Mouse (Mus musculus) gastrocnemius, adult 2 months (tissue): ENCODE measurements at regions not wholly inside any gene's neighbourhood (a gene's known extent, or its start where the extent isn't known, plus 50 kb on each side); places are given as distances from the start of the nearest gene placed in this dataset.

ENCODE experiments used
- DNase-seq: peaks from one replicate; pipeline ENCODE4 v3.0.0; 2022
- H3K27ac ChIP-seq: fragments of 200-600 bp; 2 replicates; pipeline ENCODE4 v1.8.1; 2022; ENCODE audit warnings: mild to moderate bottlenecking
- H3K4me3 ChIP-seq: fragments of 200-600 bp; 2 replicates; pipeline ENCODE4 v1.8.1; 2022; ENCODE audit warnings: mild to moderate bottlenecking, moderate library complexity
- CTCF ChIP-seq: fragments of 200-600 bp; IDR thresholded peaks from 2 replicates; pipeline ENCODE4 v1.8.1; 2022; ENCODE audit warnings: antibody characterized with exemption, mild to moderate bottlenecking, moderate library complexity
- intact Hi-C: fragments of 180-260 bp; cut with DNase I; formaldehyde crosslinking; loops from one replicate; pipeline ENCODE4 v1.15.1; 2025

GRCm38 (mm10) chr9:53045788-53046187, 202.1 kb downstream of the Ddx10 start:
- no peak for TF ChIP-seq CTCF
- Histone ChIP-seq H3K27ac (peak overlapping the region; percentile 79), H3K4me3 (peak overlapping the region; percentile 60)
- intact Hi-C loops = no loop called here
- no peak for DNase-seq

GRCm38 (mm10) chr9:53033797-53034196, 214.1 kb downstream of the Ddx10 start:
- TF ChIP-seq CTCF = no peak
- intact Hi-C loops = no loop called here
- Histone ChIP-seq H3K27ac (no peak overlapping the region), H3K4me3 (no peak overlapping the region)
- no peak for DNase-seq

DNA sequence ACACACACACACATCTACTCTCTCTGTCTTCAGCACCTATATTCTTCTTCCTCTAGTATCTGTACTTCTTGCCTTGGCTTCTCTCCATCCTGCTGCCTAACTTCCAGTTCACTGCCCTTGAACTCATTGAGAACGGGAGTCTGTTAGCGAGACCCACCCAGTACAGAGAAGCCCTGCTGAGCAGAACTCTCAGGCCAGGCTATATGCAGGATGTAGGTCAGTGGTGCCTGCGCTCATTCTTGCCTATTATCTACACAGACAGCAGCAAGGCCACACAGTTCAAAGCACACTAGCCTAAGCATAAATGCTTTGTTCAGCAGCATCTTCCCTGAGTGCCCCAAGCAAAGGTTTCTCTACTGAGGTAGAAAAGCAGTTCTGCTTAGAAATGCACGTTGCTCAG, 225.8 kb downstream of the Ddx10 start:
- TF ChIP-seq CTCF = no peak
- no peak overlapping the region for H3K4me3 ChIP-seq
- no peak for DNase-seq
- no peak overlapping the region for H3K27ac ChIP-seq
- intact Hi-C loops = no loop called here

- no peak for TF ChIP-seq CTCF
These were observed 237.1 kb downstream of the Ddx10 start for GRCm38 (mm10) chr9:53010741-53011140.

DNA sequence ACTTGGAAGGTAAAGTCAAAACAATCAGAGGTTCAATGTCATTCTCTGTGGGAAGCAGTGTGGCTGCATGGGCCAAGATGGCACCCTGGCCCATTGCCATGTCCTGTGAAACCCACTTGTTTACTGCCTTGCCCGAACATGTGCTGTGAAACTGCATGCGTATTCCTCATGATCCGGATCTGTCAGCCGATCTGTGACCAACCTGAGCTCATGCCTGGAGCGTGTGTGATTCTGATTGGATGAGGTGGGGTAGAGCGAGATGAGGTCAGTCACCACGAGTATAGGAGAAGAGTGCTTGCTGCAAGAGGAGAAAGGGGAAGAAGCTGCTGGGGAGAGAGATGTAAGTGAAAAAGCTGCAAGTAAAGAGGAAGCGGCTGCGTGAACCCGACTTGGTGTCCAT, 240.5 kb downstream of the Ddx10 start:
- H3K4me3 ChIP-seq = no peak overlapping the region
- DNase-seq = no peak
- intact Hi-C loops = no loop called here
- no peak overlapping the region for H3K27ac ChIP-seq
- TF ChIP-seq CTCF = no peak

More at GRCm38 (mm10) chr9:53010741-53011140, 237.1 kb downstream of the Ddx10 start:
- no peak for DNase-seq
- Histone ChIP-seq H3K4me3 (no peak overlapping the region), H3K27ac (no peak overlapping the region)
- intact Hi-C loops = no loop called here

- no peak for TF ChIP-seq CTCF
- no peak for DNase-seq
- intact Hi-C loops = no loop called here
- Histone ChIP-seq H3K27ac (no peak overlapping the region), H3K4me3 (no peak overlapping the region)
These were observed 241.8 kb downstream of the Ddx10 start for GRCm38 (mm10) chr9:53006085-53006484.

DNA sequence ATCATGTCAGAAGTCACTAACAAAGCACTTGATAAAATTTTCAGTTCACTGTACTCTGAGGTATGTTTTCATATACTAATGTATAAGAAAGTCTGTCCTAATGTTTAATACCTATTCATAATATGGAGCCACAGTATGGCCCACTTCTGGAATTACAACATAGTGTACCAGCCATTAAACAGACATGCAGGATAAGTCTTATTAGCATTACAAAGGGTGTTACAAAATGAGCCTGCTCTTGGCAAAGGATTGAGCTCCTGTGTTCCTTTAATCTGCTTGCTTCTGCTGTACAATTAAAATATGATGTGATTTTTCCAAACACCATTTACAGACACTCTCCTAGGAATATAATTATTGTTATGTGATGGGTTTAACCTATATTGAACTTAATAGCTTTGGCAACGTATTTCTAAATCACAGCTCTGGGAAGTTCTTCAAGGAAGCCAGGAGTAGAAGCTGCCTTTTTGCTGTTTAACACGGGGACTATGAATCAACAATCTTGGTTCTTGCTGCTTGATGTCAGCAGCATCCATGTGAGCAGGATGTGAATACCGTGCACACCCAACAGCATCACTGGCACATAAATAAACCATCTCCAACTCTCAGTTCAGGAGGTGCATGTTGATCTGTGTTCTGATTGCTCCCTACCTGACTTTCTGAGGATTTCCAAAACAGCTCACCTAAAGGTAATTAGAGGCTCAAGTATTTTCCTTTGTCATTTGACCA, 243.4 kb downstream of the Ddx10 start:
- intact Hi-C loops = no loop called here
- H3K4me3 ChIP-seq = no peak overlapping the region
- DNase-seq = no peak
- no peak overlapping the region for H3K27ac ChIP-seq
- no peak for TF ChIP-seq CTCF

DNA sequence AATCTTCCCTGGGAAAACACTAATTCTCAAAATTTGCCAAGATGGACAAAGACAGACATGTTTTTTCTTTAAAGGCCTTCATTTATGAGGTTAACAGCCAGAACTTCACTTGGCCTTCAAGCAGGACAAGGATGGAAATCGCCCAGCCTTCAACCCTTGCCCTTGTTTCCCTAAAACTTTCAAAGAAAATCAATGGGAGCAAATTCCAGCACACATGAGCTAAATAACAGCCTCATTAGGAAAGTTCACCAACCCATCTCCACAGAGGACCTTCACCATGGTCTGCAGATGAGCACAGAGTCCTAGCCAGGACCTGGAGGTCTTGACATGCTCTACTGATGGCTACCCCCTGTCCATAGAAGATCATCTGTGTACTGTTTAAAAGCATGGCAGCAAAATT, 271.8 kb downstream of the Ddx10 start:
- TF ChIP-seq CTCF = no peak
- Histone ChIP-seq H3K27ac (no peak overlapping the region), H3K4me3 (no peak overlapping the region)
- no peak for DNase-seq
- intact Hi-C loops = loop anchor here (5.0 kb wide), 1 partner anchor 66 kb away; no protein-coding TSS in a partner anchor

DNA sequence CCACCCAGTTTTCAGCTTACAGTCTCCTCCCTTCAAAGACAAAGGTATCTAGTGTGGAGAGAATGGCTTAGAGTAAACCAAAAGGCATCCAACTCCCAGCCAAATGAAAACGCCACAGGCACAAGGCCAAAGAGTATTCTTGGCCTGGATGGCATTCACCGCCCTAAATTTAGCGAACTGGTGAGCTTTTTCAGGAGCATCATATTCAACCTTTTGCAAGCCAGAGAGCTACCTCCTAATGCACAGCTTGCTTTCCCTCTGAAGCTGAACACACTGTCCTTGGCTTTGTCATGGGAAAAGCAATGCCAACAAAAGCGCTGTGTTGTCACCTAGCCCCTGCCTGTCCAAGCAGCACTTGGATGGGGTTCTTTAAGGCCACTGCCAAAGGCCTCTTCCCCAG, 282.2 kb downstream of the Ddx10 start:
- Histone ChIP-seq H3K4me3 (no peak overlapping the region), H3K27ac (peak overlapping the region; percentile 87)
- no peak for TF ChIP-seq CTCF
- intact Hi-C loops = loop anchor here (5.0 kb wide), 1 partner anchor 102 kb away; no protein-coding TSS in a partner anchor
- DNase-seq = peak; percentile 83

DNA sequence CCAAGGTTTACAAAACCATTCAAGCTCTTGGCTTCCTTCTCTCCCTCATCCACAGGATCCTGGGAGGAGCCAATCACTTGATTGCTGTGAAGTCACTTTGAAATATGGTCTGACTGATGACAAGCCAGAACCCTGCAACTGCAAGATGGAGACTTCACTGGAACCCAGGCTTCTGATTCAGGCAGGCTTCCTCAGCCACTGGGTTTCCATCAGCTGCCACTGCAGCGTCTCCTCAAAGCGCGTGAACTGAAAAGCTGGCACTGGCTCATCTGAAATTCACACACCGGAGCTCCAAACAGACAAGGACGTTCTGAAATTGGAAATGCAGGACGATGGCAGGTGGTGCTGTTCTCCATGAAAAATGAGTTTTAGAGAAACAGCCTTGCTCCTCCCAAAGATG, 280.1 kb upstream of the AI593442 start:
- Histone ChIP-seq H3K27ac (peak overlapping the region; percentile 43), H3K4me3 (no peak overlapping the region)
- DNase-seq = no peak
- no peak for TF ChIP-seq CTCF
- intact Hi-C loops = loop anchor here (5.0 kb wide), 1 partner anchor 183 kb away; no protein-coding TSS in a partner anchor

DNA sequence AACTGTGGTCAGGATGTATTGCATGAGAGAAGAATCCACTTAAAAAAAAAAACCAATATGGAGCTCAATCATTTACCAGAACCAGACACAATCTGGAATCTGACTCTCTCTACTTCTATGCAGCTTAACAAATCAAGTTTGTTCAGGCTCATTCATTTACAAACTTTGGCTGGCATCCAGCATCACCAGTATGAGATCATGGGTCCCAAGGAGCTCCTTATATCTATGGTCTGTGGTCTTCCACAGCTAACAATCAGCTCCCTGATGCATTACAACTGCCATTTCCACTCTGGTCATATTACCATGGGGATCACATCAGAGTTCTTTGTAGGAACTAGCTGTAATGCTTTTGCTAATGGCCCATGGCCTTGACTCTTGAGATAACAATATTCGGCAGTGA, 277.7 kb upstream of the AI593442 start:
- intact Hi-C loops = no loop called here
- TF ChIP-seq CTCF = no peak
- H3K4me3 ChIP-seq = no peak overlapping the region
- peak overlapping the region; percentile 67 for H3K27ac ChIP-seq
- DNase-seq = no peak

DNA sequence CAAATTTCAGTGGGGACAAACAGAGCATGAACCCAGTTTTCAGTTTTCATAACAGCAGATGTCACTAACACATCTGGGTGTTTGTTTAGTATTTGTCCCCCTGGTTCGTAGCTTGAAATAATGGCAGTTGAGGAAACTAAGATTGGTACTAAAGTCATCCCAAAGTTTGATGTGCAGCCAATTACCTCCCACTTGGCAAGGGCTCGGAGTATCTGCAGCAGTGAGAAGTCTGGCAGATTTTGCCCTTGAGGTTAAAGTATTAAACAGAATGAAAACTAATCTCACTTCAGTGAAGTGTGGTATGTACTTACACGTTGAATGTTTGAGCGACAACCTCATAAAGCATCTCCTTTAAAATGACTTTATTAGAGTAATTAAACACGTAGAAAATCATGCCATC, 264.5 kb upstream of the AI593442 start:
- TF ChIP-seq CTCF = no peak
- no peak for DNase-seq
- H3K27ac ChIP-seq = no peak overlapping the region
- intact Hi-C loops = no loop called here
- no peak overlapping the region for H3K4me3 ChIP-seq

- TF ChIP-seq CTCF = no peak
- no peak overlapping the region for H3K4me3 ChIP-seq
- no peak overlapping the region for H3K27ac ChIP-seq
- intact Hi-C loops = no loop called here
- DNase-seq = no peak
These were observed 262.0 kb upstream of the AI593442 start for GRCm38 (mm10) chr9:52941637-52941983.

DNA sequence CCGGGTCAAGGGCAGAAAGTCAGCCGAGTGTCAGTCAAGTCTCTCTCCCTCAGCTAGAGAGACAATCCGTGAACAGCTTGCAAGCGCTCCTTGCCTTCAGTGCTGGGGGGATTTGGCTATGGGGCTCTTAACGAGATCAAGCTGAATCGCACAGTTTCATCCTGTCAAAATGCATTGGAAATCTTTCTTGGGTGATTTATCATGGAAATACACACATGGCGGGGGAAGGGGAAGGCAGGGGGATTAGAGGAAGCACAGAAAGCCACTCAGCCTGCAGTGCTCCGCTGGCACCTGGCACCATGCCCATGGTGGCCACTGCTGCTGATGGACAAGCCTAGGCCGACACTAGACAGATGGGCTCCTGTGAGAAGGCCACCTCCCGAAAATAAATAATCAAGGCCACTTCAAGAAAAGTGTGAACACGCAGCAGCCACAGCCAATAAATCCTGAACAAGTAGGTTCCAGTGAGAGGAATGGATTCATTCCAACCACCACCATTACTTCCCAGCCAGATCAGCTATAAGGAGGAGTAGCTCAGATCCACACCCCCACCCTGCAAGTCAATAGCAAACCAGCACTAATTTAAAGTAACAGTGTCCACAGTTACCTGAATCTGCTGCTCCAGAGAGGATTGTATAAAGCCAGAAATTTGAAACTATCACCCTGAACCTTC, 261.5 kb upstream of the AI593442 start:
- DNase-seq = no peak
- no peak overlapping the region for H3K27ac ChIP-seq
- TF ChIP-seq CTCF = no peak
- intact Hi-C loops = no loop called here
- H3K4me3 ChIP-seq = no peak overlapping the region
